Mouse (Mus musculus) myocyte (in vitro differentiated cells): ENCODE measurements around the gene Gpha2. TPM values are rescaled to one million over a fixed set of nuclear protein-coding genes. Genes with fewer than 3 reads are reported as not detected.

ENCODE experiments used
- H3K27me3 ChIP-seq: one replicate; pipeline ENCODE4 v1.6.1; 2011; ENCODE audit not compliant: control insufficient read depth, insufficient read depth, insufficient read length
- H3K36me3 ChIP-seq: one replicate; pipeline ENCODE4 v1.6.1; 2011; ENCODE audit not compliant: control insufficient read depth, insufficient read depth
- H3K4me2 ChIP-seq: one replicate; pipeline ENCODE4 v1.6.1; 2011; ENCODE audit warnings: low read depth, control low read depth
- H3K4me3 ChIP-seq: one replicate; pipeline ENCODE4 v1.5.1; 2011; ENCODE audit warnings: mild to moderate bottlenecking, control low read depth, moderate library complexity
- H3K79me2 ChIP-seq: one replicate; pipeline ENCODE4 v1.6.1; 2011; ENCODE audit not compliant: control insufficient read depth, insufficient read depth
- H3ac ChIP-seq: one replicate; pipeline ENCODE4 v1.6.1; 2011; ENCODE audit not compliant: control insufficient read depth, insufficient read length
- CEBPB ChIP-seq: IDR thresholded peaks from 2 replicates; pipeline ENCODE4 v1.6.1; 2011; ENCODE audit warnings: mild to moderate bottlenecking, moderate library complexity; ENCODE audit not compliant: poor library complexity, insufficient read depth, severe bottlenecking
- E2F4 ChIP-seq: IDR thresholded peaks from one replicate; pipeline ENCODE4 v1.6.1; 2011; ENCODE audit warnings: mild to moderate bottlenecking, control low read depth, moderate library complexity; ENCODE audit not compliant: insufficient read depth
- MAX ChIP-seq: IDR thresholded peaks from one replicate; pipeline ENCODE4 v1.6.1; 2011; ENCODE audit warnings: low read depth, mild to moderate bottlenecking, control low read depth
- MYOD1 ChIP-seq, 3 experiments: IDR thresholded peaks; one replicate each; pipeline ENCODE4 v1.6.1; 2011; ENCODE audit warnings: control low read depth in 2 of 3, low read depth in 2 of 3, mild to moderate bottlenecking in 2 of 3, moderate library complexity in 1 of 3; ENCODE audit not compliant: insufficient read length in 2 of 3, control insufficient read depth in 1 of 3
- MYOG ChIP-seq, 3 experiments: IDR thresholded peaks; one replicate each; pipeline ENCODE4 v1.6.1; 2011; ENCODE audit warnings: control low read depth in 2 of 3, low read depth in 2 of 3, mild to moderate bottlenecking in 2 of 3; ENCODE audit not compliant: insufficient read length in 2 of 3, control insufficient read depth in 1 of 3, insufficient read depth in 1 of 3
- POLR2A ChIP-seq: IDR thresholded peaks from one replicate; pipeline ENCODE4 v1.6.1; 2011; ENCODE audit warnings: low read depth, mild to moderate bottlenecking, control low read depth, moderate library complexity; ENCODE audit not compliant: insufficient read length
- POLR2AphosphoS2 ChIP-seq: IDR thresholded peaks from one replicate; pipeline ENCODE4 v1.6.1; 2011; ENCODE audit warnings: low read depth, control low read depth; ENCODE audit not compliant: insufficient read length
- REST ChIP-seq: IDR thresholded peaks from one replicate; pipeline ENCODE4 v1.6.1; 2011; ENCODE audit warnings: mild to moderate bottlenecking, control low read depth, moderate library complexity; ENCODE audit not compliant: insufficient read depth, insufficient read length
- SRF ChIP-seq: IDR thresholded peaks from one replicate; pipeline ENCODE4 v1.6.1; 2011; ENCODE audit warnings: low read depth; ENCODE audit not compliant: control insufficient read depth, insufficient read length
- TCF12 ChIP-seq: IDR thresholded peaks from one replicate; pipeline ENCODE4 v1.6.1; 2011; ENCODE audit warnings: mild to moderate bottlenecking, control low read depth; ENCODE audit not compliant: poor library complexity, insufficient read depth, severe bottlenecking
- TCF3 ChIP-seq: IDR thresholded peaks from one replicate; pipeline ENCODE4 v1.6.1; 2011; ENCODE audit warnings: low read depth, control low read depth; ENCODE audit not compliant: insufficient read length
- USF1 ChIP-seq: IDR thresholded peaks from one replicate; pipeline ENCODE4 v1.6.1; 2011; ENCODE audit warnings: low read depth, mild to moderate bottlenecking, control low read depth, moderate library complexity
- polyA plus RNA-seq: library from polyadenylated mRNA; unstranded; fragments of >200 nt; fragmentation: generic; extraction: Trizol; gene quantifications from one replicate; pipeline ENCODE4 v1.2.1, GENCODE M21; 2012; ENCODE audit warnings: missing spikeins

Gpha2 gene
- polyA plus RNA-seq, 1 experiment = 0.40 TPM

DNA sequence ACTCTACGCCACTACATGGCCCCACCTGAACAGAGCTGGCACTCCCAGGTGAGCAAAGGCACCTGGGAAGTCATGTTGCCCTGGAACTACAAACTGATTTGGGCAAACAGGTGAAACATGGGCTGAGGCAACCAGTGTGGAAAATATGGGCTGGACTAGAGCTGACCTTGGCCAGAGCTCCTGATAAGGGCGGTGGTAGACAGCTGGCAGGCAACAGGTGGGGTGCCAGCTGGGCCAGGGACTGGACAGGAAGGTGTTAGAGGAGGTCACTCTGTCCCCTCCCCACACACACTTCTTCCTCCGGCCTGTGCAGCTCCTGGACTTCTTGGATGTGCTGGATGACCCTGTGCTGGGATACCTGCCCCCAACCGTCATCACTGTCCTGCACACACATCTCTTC is 26.8 kb downstream of the Gpha2 start:
- Histone ChIP-seq H3K4me2 (no peak overlapping the region), H3ac (no peak overlapping the region), H3K36me3 (no peaks in the 10 kb centered on the region), H3K27me3 (no peaks in the 10 kb centered on the region), H3K4me3 (no peak overlapping the region), H3K79me2 (no peaks in the 10 kb centered on the region)
- peak in 2 of 3 experiments; percentile 63 to 70 for TF ChIP-seq MYOD1 (IDR thresholded peaks at IDR 0.05; ENCODE audit: control insufficient read depth in 1 of 3, insufficient read length in 2 of 3, low read depth in 2 of 3)
- peak in 2 of 3 experiments; percentile 84 to 87 for TF ChIP-seq MYOG (IDR thresholded peaks at IDR 0.05; ENCODE audit: control insufficient read depth in 1 of 3, insufficient read depth in 1 of 3, insufficient read length in 2 of 3, low read depth in 2 of 3)
- TF ChIP-seq TCF12 = no peak
- peak; percentile 41 for TF ChIP-seq TCF3

- no peaks in the 10 kb centered on the region for H3K79me2 ChIP-seq
- no peak overlapping the region for H3K4me3 ChIP-seq
- no peak overlapping the region for H3ac ChIP-seq
- peaks cover 3% of the 10 kb centered on the region for H3K36me3 ChIP-seq
- TF ChIP-seq MYOD1 (IDR thresholded peaks at IDR 0.05; ENCODE audit: control insufficient read depth in 1 of 3, insufficient read length in 2 of 3, low read depth in 2 of 3) (no peak), TCF3 (no peak), MAX (no peak), E2F4 (no peak), REST (no peak), POLR2A (no peak), MYOG (IDR thresholded peaks at IDR 0.05; ENCODE audit: control insufficient read depth in 1 of 3, insufficient read depth in 1 of 3, insufficient read length in 2 of 3, low read depth in 2 of 3) (no peak), POLR2AphosphoS2 (no peak), USF1 (no peak), CEBPB (no peak), SRF (no peak)
- no peak overlapping the region for H3K4me2 ChIP-seq
- H3K27me3 ChIP-seq = no peaks in the 10 kb centered on the region
Observed at GRCm38 (mm10) chr19:6260428-6260827, 34.2 kb downstream of the Gpha2 start.

DNA sequence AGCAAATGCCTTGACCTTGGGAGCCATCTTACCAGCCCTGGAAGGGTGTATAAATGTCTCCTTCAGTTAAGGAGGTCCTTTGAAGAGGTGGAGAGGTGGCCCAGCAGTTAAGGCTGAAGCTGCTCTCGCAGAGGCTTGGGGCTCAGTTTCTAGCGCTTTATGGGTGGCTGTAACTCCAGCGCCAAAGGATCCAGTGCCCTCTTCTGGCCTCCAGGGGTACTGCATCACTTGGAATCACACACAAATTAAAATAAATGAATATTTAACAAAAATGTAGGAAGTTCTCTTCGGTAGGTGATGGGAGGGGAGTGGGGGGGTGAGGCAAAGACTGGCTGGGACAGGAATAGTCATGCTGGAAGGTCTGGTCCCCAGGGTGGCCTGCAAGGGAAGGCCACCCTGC is 34.8 kb downstream of the Gpha2 start:
- TF ChIP-seq TCF12 (no peak), CEBPB (no peak), TCF3 (no peak), MAX (no peak)
- Histone ChIP-seq H3K27me3 (no peaks in the 10 kb centered on the region), H3K79me2 (no peaks in the 10 kb centered on the region), H3ac (no peak overlapping the region), H3K4me2 (no peak overlapping the region), H3K36me3 (peaks cover 3% of the 10 kb centered on the region), H3K4me3 (no peak overlapping the region)

DNA sequence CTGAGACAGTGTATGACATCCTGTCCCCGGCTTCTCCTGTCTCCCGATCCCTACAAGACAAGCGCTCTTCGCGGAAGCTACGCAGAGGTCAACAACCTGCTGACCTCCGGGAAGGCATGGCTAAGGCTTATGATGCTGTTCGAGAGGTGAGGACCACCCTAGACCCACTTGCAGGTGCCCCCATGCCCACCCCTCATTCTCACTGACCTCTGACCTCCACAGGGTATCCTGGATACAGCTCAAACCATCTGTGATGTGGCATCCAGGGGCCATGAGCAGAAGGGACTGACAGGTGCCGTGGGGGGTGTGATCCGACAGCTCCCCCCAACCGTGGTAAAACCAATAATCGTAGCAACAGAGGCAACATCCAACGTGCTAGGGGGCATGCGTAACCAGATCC is 35.2 kb downstream of the Gpha2 start:
- Histone ChIP-seq H3K4me3 (no peak overlapping the region), H3ac (no peak overlapping the region), H3K27me3 (no peaks in the 10 kb centered on the region), H3K36me3 (peaks cover 3% of the 10 kb centered on the region), H3K4me2 (no peak overlapping the region), H3K79me2 (no peaks in the 10 kb centered on the region)
- TF ChIP-seq POLR2AphosphoS2 (no peak), USF1 (no peak), MAX (no peak), E2F4 (no peak), SRF (no peak), MYOD1 (IDR thresholded peaks at IDR 0.05; ENCODE audit: control insufficient read depth in 1 of 3, insufficient read length in 2 of 3, low read depth in 2 of 3) (no peak), POLR2A (no peak)

DNA sequence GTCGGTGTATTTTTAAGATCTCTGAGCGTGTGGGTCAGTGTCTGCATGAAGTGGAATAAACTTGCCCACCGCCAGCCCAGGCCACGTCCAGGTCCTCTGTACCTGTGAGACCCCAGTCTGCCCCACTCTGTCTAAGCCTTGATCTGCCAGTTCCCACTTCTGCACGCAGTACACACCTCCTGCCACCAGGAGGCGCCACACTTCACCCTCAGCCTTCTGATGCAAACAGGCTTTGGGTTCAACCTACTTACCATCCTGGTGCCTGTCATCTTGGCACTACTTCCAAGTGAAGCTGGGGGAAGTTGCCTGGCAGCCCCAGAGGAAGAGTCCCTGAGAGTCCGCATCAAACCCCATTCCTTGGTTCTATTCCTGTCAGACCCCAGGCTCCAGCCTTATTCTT is 36.0 kb downstream of the Gpha2 start:
- no peaks in the 10 kb centered on the region for H3K27me3 ChIP-seq

More for the DNA sequence above, 36.0 kb downstream of the Gpha2 start:
- Histone ChIP-seq H3K79me2 (no peaks in the 10 kb centered on the region), H3K4me3 (no peak overlapping the region), H3K4me2 (no peak overlapping the region), H3ac (no peak overlapping the region), H3K36me3 (peaks cover 3% of the 10 kb centered on the region)
- TF ChIP-seq CEBPB = no peak
- TF ChIP-seq MYOD1 (IDR thresholded peaks at IDR 0.05; ENCODE audit: control insufficient read depth in 1 of 3, insufficient read length in 2 of 3, low read depth in 2 of 3) = no peak
- no peak for TF ChIP-seq E2F4
- TF ChIP-seq POLR2A = no peak
- no peak for TF ChIP-seq MAX
- TF ChIP-seq SRF = no peak
- no peak for TF ChIP-seq TCF3
- TF ChIP-seq REST = no peak
- no peak for TF ChIP-seq TCF12
- no peak for TF ChIP-seq POLR2AphosphoS2
- no peak for TF ChIP-seq MYOG (IDR thresholded peaks at IDR 0.05; ENCODE audit: control insufficient read depth in 1 of 3, insufficient read depth in 1 of 3, insufficient read length in 2 of 3, low read depth in 2 of 3)
- TF ChIP-seq USF1 = no peak
